Mouse (Mus musculus) liver, embryonic 14.5 days (tissue): ENCODE results near the gene Atp8a2.

ENCODE experiments used
- CTCF ChIP-seq: IDR thresholded peaks from 2 replicates; pipeline ENCODE4 v1.5.1; 2016; ENCODE audit warnings: antibody characterized with exemption, low read depth, control low read depth
- EP300 ChIP-seq: IDR thresholded peaks from 2 replicates; pipeline ENCODE4 v1.6.1; 2016; ENCODE audit warnings: antibody characterized with exemption, low read depth

GRCm38 (mm10) chr14:59927804-59928203 is 269.2 kb downstream of the Atp8a2 start:
- TF ChIP-seq CTCF (no peak), EP300 (no peak)
